Mouse (Mus musculus) embryonic facial prominence, embryonic 12.5 days (tissue): ENCODE results near the gene Dhrs1. TPM values are rescaled to one million over a fixed set of nuclear protein-coding genes. Genes with fewer than 3 reads are reported as not detected.
"Not testable (repeated sequence)": the region's sequence is repeated elsewhere in the genome, so short reads cannot be mapped to it uniquely, and the experiment has no call there.

Source experiments
- ATAC-seq: fragments of 200-750 bp; cut with Nextera tagmentation; 2 replicates; pipeline ENCODE4 v1.8.0; 2017; ENCODE audit not compliant: insufficient number of reproducible peaks, insufficient read depth, low FRiP score, low TSS enrichment
- H3K27ac ChIP-seq: fragments of 300-500 bp; sonication (generic); 2 replicates; pipeline ENCODE4 v1.5.1; 2016; ENCODE audit warnings: mild to moderate bottlenecking
- H3K27me3 ChIP-seq: fragments of 300-500 bp; sonication (generic); 2 replicates; pipeline ENCODE4 v1.6.1; 2016; ENCODE audit warnings: mild to moderate bottlenecking, moderate library complexity
- H3K36me3 ChIP-seq: fragments of 300-500 bp; sonication (generic); 2 replicates; pipeline ENCODE4 v1.6.1; 2016; ENCODE audit warnings: mild to moderate bottlenecking
- H3K4me1 ChIP-seq: fragments of 300-500 bp; sonication (generic); 2 replicates; pipeline ENCODE4 v1.6.1; 2016
- H3K4me2 ChIP-seq: fragments of 300-500 bp; sonication (generic); replicated peaks from 2 replicates; pipeline ENCODE4 v1.6.1; 2016; ENCODE audit warnings: mild to moderate bottlenecking, moderate library complexity
- H3K4me3 ChIP-seq: fragments of 300-500 bp; sonication (generic); 2 replicates; pipeline ENCODE4 v1.5.1; 2016; ENCODE audit warnings: mild to moderate bottlenecking
- H3K9ac ChIP-seq: fragments of 300-500 bp; sonication (generic); 2 replicates; pipeline ENCODE4 v1.6.1; 2016; ENCODE audit warnings: mild to moderate bottlenecking, moderate library complexity
- H3K9me3 ChIP-seq: fragments of 300-500 bp; sonication (generic); 2 replicates; pipeline ENCODE4 v1.6.1; 2016; ENCODE audit warnings: mild to moderate bottlenecking, moderate library complexity
- WGBS: fragments of 180-500 bp; shearing (Covaris S2); methylation state at CpG from one replicate; pipeline ENCODE4 v1.1.7; 2016; 5-methylcytosine and 5-hydroxymethylcytosine counted together
- polyA plus RNA-seq: library from polyadenylated mRNA; unstranded; fragments of >200 nt; fragmentation: Nextera tagmentation; extraction: Ambion mirVana; gene quantifications from 2 replicates; pipeline ENCODE4 v1.2.1, GENCODE M21; 2016

Gene Dhrs1
- polyA plus RNA-seq, 1 experiment from 2014 or later: 81.5 TPM

GRCm38 (mm10) chr14:55761163-55761562, 15.7 kb upstream of the Dhrs1 start, which contains the start of gene Ltb4r2:
Ltb4r2 (plus strand) TSS chr14:55761428.
- peaks cover 35% of the 10 kb centered on the region for H3K27me3 ChIP-seq
- no peak within 1 kb of the TSS for H3K27ac ChIP-seq
- peak within 1 kb of the TSS; percentile 56 for H3K4me3 ChIP-seq
- 73% methylated on average over 6 of the region's 6 CpGs for WGBS
- H3K9me3 ChIP-seq: no peaks in the 10 kb centered on the region
- peak within 1 kb of the TSS; percentile 67 for H3K9ac ChIP-seq
- ATAC-seq: no peak
- H3K4me1 ChIP-seq: 0 out of 2 replicates have a peak, but pooled peaks cover 6% of the 10 kb centered on the region
- peak within 1 kb of the TSS; percentile 95 for H3K4me2 ChIP-seq
- peaks cover 5% of the 10 kb centered on the region; the same call in 1 of the 2 replicates for H3K36me3 ChIP-seq

GRCm38 (mm10) chr14:55760156-55760555, 14.7 kb upstream of the Dhrs1 start:
- peak overlapping the region; percentile 1; the same call in 1 of the 2 replicates for H3K4me3 ChIP-seq
- H3K4me2 ChIP-seq: peak overlapping the region; percentile 37

GRCm38 (mm10) chr14:55758363-55758784, 12.9 kb upstream of the Dhrs1 start, which contains the start of gene Cideb:
Cideb (minus strand) TSS chr14:55758458.
- H3K36me3 ChIP-seq: peaks cover 33% of the 10 kb centered on the region
- no peak within 1 kb of the TSS for H3K4me3 ChIP-seq

More at GRCm38 (mm10) chr14:55760156-55760555, 14.7 kb upstream of the Dhrs1 start:
- H3K9ac ChIP-seq, H3K27ac ChIP-seq, H3K4me1 ChIP-seq, ATAC-seq, H3K9me3 ChIP-seq: not testable (repeated sequence)
- 0% methylated on average over 6 of the region's 6 CpGs for WGBS
- peaks cover 15% of the 10 kb centered on the region for H3K36me3 ChIP-seq
- H3K27me3 ChIP-seq: peaks cover 29% of the 10 kb centered on the region

GRCm38 (mm10) chr14:55757566-55757965, 12.1 kb upstream of the Dhrs1 start:
- Histone ChIP-seq H3K27ac (no peak overlapping the region), H3K4me3 (no peak overlapping the region), H3K9me3 (no peaks in the 10 kb centered on the region), H3K36me3 (peaks cover 41% of the 10 kb centered on the region), H3K4me2 (no peak overlapping the region), H3K9ac (no peak overlapping the region), H3K27me3 (peaks cover 14% of the 10 kb centered on the region), H3K4me1 (0 out of 2 replicates have a peak, but pooled peaks cover 6% of the 10 kb centered on the region)
- ATAC-seq: no peak
- WGBS: 86% methylated on average over 6 of the region's 6 CpGs

More at GRCm38 (mm10) chr14:55758363-55758784, 12.9 kb upstream of the Dhrs1 start, which contains the start of gene Cideb:
- WGBS: 14% methylated on average over 8 of the region's 8 CpGs
- peaks cover 20% of the 10 kb centered on the region for H3K27me3 ChIP-seq
- no peak within 1 kb of the TSS for H3K9ac ChIP-seq
- H3K4me2 ChIP-seq: peak within 1 kb of the TSS; percentile 13; the same call in 1 of the 2 replicates
- no peak for ATAC-seq
- no peak within 1 kb of the TSS for H3K27ac ChIP-seq
- H3K4me1 ChIP-seq: 0 out of 2 replicates have a peak, but pooled peaks cover 6% of the 10 kb centered on the region
- no peaks in the 10 kb centered on the region for H3K9me3 ChIP-seq

- Histone ChIP-seq H3K9ac (no peak overlapping the region), H3K4me3 (peak overlapping the region; percentile 97; the same call in 1 of the 2 replicates), H3K27me3 (no peaks in the 10 kb centered on the region), H3K9me3 (no peaks in the 10 kb centered on the region), H3K4me1 (peaks cover 27% of the 10 kb centered on the region), H3K27ac (no peak overlapping the region), H3K36me3 (peaks cover 32% of the 10 kb centered on the region), H3K4me2 (peak overlapping the region; percentile 98)
- WGBS: 83% methylated on average over 10 of the region's 10 CpGs
- no peak for ATAC-seq
Observed at GRCm38 (mm10) chr14:55747051-55747847, 1.8 kb upstream of the Dhrs1 start.

- peak overlapping the region; percentile 85 for H3K9ac ChIP-seq
- H3K9me3 ChIP-seq: no peaks in the 10 kb centered on the region
- peaks cover 24% of the 10 kb centered on the region for H3K36me3 ChIP-seq
- H3K4me2 ChIP-seq: peak overlapping the region; percentile 98
- peak overlapping the region; percentile 97 for H3K4me3 ChIP-seq
- no peak overlapping the region for H3K27ac ChIP-seq
- H3K4me1 ChIP-seq: peaks cover 27% of the 10 kb centered on the region
- under 1% methylated on average over 31 of the region's 31 CpGs for WGBS
- H3K27me3 ChIP-seq: no peaks in the 10 kb centered on the region
- no peak for ATAC-seq
Observed at GRCm38 (mm10) chr14:55745861-55746237, 359 bp upstream of the Dhrs1 start.

- 20% methylated on average over 10 of the region's 10 CpGs for WGBS
- ATAC-seq: peak; percentile 59; the same call in 1 of the 2 replicates
- Histone ChIP-seq H3K4me2 (peak overlapping the region; percentile 33), H3K27me3 (no peaks in the 10 kb centered on the region), H3K27ac (no peak overlapping the region), H3K4me3 (peak overlapping the region; percentile 17; the same call in 1 of the 2 replicates), H3K36me3 (peaks cover 25% of the 10 kb centered on the region), H3K4me1 (peaks cover 27% of the 10 kb centered on the region), H3K9me3 (no peaks in the 10 kb centered on the region), H3K9ac (peak overlapping the region; percentile 36; the same call in 1 of the 2 replicates)
Observed at GRCm38 (mm10) chr14:55743711-55744110, 1.8 kb downstream of the Dhrs1 start.

GRCm38 (mm10) chr14:55737086-55737687, 8.3 kb downstream of the Dhrs1 start:
- H3K4me1 ChIP-seq: no peaks in the 10 kb centered on the region
- no peaks in the 10 kb centered on the region for H3K9me3 ChIP-seq
- no peak for ATAC-seq
- H3K27ac ChIP-seq: no peak overlapping the region
- no peak overlapping the region for H3K4me2 ChIP-seq
- no peaks in the 10 kb centered on the region for H3K27me3 ChIP-seq
- peaks cover 30% of the 10 kb centered on the region for H3K36me3 ChIP-seq
- H3K9ac ChIP-seq: no peak overlapping the region
- no peak overlapping the region for H3K4me3 ChIP-seq
- 86% methylated on average over 9 of the region's 9 CpGs for WGBS

- Histone ChIP-seq H3K4me3 (no peak overlapping the region), H3K4me1 (no peaks in the 10 kb centered on the region), H3K36me3 (peaks cover 24% of the 10 kb centered on the region), H3K27me3 (no peaks in the 10 kb centered on the region), H3K9me3 (no peaks in the 10 kb centered on the region), H3K4me2 (no peak overlapping the region), H3K27ac (no peak overlapping the region), H3K9ac (no peak overlapping the region)
- 84% methylated on average over 4 of the region's 4 CpGs for WGBS
- ATAC-seq: no peak
Observed at GRCm38 (mm10) chr14:55735758-55736157, 9.7 kb downstream of the Dhrs1 start.

- H3K9ac ChIP-seq: no peak overlapping the region
- no peak for ATAC-seq
- no peak overlapping the region for H3K4me2 ChIP-seq
- no peak overlapping the region for H3K4me3 ChIP-seq
- no peaks in the 10 kb centered on the region for H3K27me3 ChIP-seq
- peaks cover 19% of the 10 kb centered on the region for H3K36me3 ChIP-seq
- no peaks in the 10 kb centered on the region for H3K9me3 ChIP-seq
- 61% methylated on average over 3 of the region's 3 CpGs for WGBS
- no peak overlapping the region for H3K27ac ChIP-seq
- H3K4me1 ChIP-seq: no peaks in the 10 kb centered on the region
Observed at GRCm38 (mm10) chr14:55735334-55735733, 10.2 kb downstream of the Dhrs1 start.

- no peak overlapping the region for H3K27ac ChIP-seq
- H3K4me1 ChIP-seq: no peaks in the 10 kb centered on the region
- no peak for ATAC-seq
- H3K4me2 ChIP-seq: no peak overlapping the region
- peaks cover 15% of the 10 kb centered on the region for H3K36me3 ChIP-seq
- no peak overlapping the region for H3K9ac ChIP-seq
- 76% methylated on average over 7 of the region's 7 CpGs for WGBS
- no peaks in the 10 kb centered on the region for H3K9me3 ChIP-seq
- no peak overlapping the region for H3K4me3 ChIP-seq
- H3K27me3 ChIP-seq: no peaks in the 10 kb centered on the region
Observed at GRCm38 (mm10) chr14:55734869-55735268, 10.6 kb downstream of the Dhrs1 start.
